Mouse (Mus musculus) frontal cortex, postnatal 14 days (tissue): ENCODE measurements around the gene March10.

Experiments
- DNase-seq, 2 experiments: peaks; one replicate each; pipeline ENCODE4 v3.0.0; 2022; ENCODE audit warnings: low spot score in 2 of 2

March10 gene

DNA sequence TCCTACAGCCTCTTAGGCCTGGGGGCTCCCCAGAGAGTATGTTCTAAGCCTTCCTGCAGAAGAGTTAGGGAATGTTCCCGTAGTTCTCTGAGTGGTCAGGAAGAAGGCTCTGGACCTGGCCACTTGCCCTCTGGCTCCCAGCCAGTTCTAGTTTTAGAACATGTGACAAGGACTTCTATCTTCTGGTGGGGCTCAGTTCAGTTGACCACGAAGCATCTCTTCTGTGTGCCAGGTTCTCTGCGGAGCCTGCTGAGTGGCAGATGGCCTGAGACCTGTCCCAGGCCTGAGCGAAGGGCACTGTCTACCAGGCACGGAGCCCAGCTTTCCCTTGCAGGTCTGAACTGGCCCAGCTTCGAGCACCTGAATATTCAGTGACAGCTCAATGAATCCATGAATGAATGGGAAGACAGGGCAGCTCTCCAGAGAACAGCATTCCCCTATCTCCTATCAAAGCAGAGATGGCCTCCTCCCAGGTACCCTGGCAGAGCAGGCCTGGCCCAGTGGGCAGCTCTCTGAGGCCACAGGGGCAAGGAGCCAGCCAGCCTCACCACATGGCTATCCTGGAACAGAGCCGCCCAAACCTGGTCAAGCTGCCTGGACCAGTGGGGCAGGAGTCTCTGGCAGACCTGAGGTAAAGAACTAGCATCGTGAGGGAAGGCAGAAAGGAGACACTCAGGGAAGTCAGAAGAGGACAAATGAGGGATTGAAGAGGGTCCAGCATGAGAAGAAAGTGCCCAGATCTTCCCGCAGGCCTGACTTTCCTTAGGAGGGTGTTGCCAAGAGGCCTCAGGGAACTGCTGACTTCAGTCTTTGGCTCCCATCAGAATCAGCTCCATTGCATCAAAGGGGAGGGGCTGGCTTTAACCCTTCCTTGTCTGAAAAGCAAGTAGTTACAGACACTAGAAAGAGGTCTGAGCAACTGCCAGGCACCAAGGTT lies 103.3 kb downstream of the March10 start:
- peak in 1 of 2 experiments; percentile 41 for DNase-seq

DNA sequence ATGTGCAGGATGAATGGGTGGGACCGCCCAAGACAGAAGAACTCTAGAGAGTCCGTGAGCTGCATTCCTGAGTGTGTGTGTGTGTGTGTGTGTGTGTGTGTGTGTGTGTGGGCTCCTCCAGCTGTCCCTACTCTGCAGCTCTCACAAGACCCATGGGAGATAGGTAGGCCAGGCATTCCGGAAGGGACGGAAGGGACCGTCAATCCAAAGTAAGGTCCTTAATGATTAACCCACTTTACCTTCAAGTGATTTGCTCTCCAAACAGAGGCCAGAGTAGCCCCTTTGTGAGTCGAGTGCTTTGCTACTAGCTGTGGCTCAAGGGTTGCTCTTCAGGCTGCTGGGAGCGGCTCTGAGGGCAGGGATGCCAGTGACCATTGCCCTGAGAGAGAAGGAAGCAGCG lies 104.4 kb downstream of the March10 start:
- no peak for DNase-seq

DNA sequence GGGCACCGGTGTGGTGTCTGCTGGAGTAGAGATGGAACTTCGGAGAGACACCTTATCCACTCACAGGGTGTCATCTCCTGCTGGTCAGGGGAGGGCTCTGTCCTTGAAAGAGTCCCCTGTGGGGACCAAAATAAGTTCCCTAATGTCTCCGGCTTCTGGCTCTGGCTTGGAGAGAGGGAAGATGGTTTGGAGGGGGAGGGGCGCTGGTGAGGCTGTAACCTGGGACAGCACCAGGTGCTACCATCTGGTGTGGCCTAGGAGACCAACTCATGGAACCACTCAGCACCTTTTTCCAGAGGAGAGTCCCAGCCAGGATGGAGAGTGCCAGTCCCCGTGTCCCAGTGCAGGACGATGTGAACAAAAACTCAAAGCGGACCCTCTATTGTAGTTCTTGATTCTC lies 105.9 kb downstream of the March10 start:
- DNase-seq, result no peak

DNA sequence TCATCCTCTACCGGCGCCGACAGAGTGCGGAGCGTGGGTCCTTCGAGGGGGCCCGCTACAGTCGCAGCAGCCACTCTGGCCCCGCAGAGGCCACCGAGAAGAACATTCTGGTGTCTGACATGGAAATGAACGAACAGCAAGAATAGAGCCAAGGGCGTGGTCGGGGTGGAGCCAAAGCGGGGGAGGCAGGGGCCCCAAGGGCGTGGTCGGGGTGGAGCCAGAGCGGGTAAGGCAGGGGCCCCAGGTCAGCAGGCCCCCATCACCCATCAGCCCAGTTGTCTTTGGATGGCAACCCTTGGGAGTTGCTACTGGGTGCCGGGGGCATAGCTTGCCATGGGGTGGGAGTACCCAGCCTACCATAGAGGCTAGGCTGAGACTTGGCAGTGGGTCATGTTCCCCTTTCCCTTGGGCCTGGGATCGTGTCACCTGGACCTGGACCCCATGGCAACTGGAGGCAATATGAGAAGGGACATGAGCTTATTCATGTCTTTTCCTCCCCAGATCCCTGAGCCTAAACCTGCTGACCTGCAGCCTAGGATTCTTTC lies 106.7 kb downstream of the March10 start:
- DNase-seq, result no peak

DNA sequence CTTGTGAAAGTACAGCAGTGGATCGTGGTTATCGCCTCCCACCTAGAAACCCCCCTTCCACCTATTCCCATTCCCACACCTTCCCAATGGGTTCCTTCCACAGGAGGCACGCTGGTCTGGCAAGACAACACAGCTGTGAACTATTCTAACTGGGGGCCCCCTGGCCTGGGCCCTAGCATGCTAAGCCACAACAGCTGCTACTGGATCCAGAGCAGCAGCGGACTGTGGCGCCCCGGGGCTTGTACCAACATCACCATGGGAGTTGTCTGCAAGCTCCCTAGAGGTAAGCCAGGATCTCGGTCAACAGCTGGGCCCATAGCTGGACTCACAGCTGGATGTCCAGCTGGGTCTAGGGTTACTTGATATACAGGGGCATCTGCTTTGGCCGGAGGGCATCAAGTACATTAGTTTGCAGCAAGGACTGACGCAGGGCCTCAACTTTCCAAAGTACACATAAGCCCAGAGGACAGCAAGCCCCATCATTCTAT lies 108.0 kb downstream of the March10 start:
- no peak for DNase-seq

DNA sequence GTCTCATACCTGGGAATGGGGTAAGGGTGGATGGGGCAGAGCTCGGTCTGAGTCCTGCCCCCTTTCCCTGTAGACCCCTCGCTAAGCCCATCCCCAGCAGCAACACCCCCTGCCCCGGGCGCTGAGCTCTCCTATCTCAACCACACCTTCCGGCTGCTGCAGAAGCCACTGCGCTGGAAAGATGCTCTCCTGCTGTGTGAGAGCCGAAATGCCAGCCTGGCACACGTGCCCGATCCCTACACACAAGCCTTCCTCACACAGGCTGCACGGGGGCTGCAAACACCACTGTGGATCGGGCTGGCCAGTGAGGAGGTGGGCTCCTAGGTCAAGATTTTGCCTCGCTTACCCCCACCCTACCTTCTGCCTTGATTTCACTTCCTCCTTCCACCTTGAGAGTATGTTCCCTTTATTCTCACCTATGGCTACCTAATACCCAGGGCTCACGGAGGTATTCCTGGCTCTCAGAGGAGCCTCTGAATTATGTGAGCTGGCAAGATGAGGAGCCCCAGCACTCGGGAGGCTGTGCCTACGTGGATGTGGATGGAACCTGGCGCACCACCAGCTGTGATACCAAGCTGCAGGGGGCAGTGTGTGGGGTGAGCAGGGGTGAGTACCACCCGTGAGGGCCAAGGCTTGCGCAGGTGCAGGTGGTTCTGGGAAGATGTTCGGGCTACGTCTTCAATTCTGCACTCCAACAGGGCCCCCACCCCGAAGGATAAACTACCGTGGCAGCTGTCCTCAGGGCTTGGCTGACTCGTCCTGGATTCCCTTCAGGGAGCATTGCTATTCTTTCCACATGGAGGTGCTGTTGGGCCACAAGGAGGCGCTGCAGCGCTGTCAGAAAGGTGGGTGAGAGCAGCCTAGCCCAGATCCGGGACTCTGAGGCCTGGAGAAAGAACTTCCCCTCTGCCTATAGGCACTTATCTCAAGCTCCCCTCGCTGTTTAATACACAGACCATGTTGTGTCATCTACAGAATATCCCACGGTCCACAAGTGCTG lies 109.1 kb downstream of the March10 start:
- peak; percentile 74 to 84 for DNase-seq

DNA sequence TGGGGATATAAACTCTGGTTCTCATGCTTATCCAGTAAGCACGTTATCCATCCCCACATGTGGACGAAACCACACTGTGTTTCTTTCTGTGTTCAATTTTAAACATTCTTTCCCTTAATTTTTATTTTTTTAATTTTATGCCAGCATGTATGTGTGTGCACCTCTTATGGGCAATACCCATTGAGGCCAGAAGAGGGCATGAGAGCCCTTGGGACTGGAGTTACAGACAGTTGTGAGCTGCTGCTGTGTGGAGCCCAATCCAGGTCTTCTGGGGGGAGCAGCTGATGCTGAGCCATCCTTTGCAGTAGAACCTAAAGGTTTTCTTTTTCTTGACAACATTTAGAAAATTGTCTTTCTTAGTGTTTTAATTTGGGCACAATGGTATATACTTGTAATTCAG lies 111.3 kb downstream of the March10 start:
- no peak for DNase-seq

DNA sequence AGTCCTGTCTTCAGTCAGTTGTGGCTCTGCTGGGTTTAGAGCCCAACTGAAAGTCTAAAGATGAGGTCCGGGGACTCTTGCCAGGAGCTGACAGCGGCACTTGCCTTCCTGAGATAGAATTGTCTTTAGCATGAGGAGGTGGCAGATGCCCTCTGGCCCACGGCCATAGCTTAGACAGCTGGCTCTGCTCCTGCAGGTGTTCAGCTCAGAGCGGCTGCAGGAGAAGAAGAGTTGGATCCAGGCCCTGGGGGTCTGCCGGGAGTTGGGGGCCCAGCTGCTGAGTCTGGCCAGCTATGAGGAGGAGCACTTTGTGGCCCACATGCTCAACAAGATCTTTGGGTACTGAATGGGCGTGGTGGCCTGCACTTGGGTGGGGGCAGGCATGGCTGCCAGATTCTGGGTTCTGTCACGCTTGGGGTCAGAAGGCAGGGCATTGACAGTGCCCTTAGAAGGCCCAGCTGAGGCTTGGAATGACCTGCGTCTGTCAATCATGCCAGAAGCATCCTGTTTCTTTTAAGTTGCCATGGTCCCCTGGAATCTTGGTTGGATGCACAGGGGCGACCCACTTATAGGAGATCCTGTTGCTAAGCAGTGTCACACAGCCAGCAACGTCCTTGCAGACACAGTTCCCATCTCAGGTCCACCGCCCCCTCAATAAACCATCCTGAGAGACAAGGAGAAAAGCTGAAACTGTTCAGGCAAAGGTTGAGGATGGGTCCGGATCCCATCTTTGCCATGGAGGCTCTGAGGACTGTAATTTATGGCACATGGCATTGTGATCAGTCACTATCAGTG lies 117.7 kb downstream of the March10 start:
- no peak for DNase-seq

DNA sequence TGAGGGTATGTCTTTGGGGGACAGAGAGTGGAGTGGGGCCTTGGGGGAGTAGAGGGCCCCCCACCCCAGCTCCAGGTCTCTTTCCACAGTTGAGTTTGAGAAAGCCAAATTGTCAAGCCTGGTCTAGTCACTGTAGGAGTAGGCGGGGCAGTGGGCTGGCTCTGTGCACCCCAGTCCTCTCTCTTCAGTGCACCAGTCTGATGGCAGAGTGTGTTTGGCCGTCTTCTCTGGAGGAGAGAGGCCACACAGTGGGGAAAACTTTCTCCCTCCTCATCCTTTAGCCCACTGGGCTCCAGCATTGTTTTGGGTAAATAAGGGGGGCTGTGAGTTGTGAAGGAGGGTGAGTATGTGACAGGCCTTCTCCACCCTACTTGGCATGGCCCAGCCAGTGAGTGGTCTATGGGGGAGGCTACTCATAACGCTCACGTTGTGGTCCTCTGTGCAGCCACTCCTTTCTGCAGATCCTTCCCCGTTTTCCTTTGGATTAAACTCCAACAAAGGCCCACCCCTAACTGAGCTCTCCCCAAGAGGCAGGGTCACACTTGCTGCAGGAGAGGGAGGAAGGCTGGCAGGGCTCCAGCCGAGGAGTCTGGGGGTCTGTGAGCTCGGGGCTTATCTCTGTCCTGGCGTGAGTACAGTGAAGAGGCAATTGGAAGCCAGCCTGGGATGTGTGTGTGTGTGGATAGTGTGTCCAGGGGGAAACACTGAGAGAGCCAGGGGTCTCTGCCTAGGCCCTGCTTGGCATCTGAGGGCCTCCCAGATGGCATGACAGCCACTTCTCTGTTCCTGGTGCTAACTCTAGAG lies 122.5 kb downstream of the March10 start:
- no peak for DNase-seq

DNA sequence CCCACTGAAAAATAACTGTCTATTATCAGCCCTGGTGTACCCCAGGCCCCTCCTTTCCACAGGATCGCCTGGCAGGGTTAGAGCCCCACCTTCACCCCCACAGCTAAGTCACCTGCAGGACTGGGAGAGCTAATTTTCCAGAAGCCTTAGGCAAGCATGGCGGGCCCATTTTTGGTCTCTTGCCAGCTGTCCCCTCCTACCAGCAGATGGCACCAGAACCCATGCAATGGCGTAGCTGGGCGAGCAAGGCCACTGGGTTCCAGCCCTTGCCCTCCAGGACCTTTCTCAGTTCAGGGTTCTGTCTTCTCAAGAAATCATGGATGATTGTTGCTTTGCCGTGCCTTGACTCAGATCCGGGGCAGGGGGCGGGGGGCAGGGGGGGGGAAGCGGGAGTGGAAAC lies 124.1 kb downstream of the March10 start:
- DNase-seq, result peak in 1 of 2 experiments; percentile 58

DNA sequence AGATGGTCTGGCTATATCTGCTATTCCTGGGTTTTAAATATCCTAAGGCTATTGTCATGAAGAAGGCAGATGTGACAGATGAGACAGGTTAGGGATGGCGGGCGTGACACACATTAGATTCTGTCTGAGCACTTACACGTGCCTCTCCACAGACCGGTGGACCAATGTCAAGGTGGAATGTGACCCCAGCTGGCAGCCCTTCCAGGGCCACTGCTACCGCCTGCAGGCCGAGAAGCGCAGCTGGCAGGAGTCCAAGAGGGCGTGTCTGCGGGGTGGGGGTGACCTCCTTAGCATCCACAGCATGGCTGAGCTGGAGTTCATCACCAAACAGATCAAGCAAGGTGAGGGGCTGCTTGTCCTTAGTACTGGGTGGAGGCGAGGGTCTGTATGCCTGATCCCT lies 124.8 kb downstream of the March10 start:
- no peak for DNase-seq

DNA sequence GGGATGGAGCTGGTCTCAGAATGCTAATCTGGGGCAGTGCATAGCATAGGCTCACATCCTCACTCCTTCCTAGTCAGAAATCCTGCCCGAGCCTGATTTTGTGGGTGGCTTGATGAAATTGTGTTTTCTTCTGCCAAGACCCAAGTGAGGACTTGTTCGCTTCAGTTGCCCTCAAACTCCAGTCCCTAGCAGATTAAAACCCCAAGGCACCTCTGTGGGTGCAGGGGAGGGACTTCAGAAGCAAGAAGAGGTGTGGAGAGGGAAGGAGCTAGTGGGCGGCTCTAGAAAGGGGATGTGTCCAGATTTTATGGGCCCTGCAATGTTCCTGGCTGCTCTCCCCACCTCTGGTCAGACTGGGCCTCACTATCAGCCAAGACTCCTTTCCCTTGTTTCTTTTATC lies 125.4 kb downstream of the March10 start:
- DNase-seq, result no peak

DNA sequence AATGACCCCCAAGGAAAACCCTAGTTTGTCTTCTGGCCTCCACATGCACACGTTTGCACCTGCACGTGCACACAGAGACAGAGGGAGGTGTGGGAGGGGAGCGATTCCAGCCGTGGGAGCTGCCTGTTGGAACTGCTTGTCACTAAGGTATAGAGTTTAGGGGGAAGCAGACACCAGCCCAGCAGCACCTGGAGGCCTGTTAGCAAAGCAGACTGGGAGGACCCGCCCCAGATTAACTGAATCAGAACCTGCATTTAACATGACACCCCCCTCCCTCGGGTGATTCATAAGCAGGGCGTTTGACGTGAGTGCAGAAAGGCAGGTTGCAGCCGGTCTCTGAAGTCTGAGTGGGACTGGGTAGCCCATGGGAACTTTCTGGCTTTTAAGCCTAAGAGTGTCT lies 126.6 kb downstream of the March10 start:
- no peak for DNase-seq

DNA sequence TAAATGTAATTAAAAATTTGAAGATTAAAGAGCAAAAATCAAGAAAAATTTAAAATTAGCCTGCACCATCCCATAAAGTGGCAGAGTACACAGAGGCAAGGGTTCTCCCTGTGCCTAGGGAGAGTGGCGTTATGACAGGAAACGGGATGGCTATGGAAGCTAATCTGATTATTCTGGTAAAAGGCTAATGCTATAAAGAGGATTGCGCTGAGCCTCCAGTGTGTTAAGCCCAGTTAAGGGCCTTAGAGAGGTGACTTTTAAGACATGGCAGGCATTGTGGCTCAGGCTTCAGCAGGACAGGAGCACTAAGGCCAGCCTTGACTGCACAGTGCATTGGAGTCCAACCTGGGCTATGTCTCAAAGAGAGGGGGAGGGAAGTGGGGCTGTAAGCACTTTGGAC lies 129.4 kb downstream of the March10 start:
- DNase-seq, result no peak

DNA sequence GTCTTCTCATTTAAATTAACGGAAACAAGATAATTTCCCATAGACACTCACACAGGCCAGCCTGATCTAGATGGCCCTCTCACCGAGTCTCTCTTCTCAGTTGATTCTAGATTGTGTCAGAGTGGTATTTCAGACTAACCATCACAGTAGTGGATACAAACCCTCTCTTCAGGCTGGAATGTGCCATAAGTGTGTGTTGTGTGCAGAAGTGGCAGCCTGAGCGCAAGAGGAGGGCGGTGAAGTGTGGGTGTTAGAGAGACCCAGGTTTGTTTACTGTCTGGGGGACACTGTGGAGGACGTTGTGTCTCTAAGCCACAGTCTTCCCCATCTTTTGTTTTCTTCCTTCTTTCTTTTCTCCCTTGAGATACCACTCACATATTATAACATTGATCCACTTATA lies 133.0 kb downstream of the March10 start:
- no peak for DNase-seq

DNA sequence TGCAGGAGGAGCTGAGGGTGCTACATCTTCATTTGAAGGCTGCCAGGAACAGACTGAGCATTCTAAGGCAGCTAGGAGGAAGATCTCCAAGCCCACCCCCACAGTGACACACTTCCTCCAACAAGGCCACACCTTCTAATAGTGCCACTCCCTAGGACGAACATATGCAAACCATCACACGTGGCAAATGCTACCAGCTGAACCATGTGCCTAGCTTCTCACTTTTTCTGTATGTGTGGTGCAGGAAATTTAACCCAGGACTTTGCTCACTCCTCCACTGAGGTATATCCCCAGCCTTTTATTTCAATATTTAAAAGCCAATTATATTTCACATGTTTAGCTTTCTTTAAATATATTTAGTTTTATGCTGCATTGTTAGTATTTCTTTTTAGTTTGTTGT lies 135.4 kb downstream of the March10 start:
- DNase-seq, result no peak

DNA sequence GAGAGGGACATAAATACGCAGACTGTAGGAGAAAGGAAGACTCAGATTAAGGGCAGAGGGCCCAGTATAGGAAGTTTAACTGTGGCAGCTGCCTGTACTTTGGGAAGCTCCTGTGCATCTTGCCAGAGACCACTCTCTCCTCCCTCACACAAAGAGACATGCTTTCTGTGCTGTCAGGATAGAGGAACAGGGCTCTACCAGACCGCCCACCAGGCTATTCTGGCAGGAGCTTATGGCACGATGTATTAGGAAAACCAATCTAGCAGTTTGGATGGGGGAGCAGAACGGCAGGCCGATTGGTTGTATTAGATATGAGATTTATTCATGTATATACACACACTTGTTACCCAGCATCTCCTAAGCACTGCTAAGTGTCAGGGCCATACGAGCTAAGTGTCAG lies 138.8 kb downstream of the March10 start:
- DNase-seq, result no peak

DNA sequence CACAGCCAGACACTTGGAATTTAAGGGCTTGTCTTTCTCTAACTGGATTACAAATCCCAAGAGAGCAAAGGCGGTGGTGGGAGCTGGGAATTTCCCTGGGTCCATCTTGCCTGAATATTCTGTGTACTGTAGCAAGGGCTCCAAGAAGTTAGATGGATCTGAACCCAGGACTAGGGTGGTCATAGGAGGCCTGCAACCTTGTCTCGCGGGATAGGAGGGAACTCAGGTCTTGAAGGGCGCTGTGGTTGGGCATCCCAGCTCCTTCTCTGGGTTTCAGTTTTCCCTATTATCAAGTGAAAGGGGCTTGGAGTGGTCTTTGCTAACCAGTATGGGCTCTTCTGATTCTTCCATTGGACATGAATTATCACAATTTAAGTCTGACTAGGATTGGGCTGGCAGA lies 140.4 kb downstream of the March10 start:
- DNase-seq, result no peak

DNA sequence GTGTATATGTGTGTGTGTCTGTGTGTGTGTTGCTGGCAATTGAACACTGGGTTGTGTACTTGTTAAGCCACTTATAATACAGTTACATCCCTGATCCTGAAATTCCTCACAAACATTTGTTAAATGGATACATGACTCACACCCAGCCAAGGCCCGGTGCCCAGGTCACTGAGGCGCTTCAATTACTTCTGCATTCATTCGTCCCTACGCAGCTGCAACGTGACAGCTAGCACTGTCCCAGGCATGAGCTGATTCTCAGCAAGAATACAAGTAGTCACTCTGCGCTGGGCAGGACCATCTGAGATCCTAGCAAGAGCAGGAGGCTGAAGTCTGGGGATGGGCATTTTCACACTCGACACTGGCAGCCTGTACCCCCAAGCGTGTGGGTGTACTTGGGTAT lies 141.2 kb downstream of the March10 start:
- no peak for DNase-seq

DNA sequence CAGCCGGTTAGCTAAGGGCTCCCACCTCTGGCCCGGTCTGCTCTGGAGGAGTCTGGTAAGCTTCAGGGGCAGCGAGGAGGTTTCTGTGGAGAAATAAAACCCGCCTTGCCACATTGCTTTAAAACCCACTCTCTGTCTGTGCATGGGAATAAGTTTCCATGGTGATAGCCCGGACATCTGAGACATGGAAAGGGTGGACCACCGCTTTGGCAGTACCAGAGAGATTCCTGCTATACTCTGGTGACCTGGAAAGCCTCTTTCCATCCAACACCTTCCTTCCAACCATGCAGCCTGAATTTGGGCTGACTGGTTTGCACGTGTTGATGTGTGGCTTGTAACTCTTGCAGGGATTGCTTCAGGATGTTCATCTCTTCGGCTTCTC lies 142.9 kb downstream of the March10 start:
- DNase-seq, result no peak
